Mouse (Mus musculus) embryonic stem cell, embryonic (primary cell): ENCODE measurements around the gene Pgpep1l.

Source experiments
- CTCF ChIA-PET, 4 experiments: fragments of 300-600 bp in 2 of 4; fragments of 350-600 bp in 2 of 4; sonication (Branson Sonifier 250); formaldehyde crosslinking; loops; one replicate each; lab custom pipeline; 2022; ENCODE audit warnings: inconsistent platforms in 2 of 4; lab: Charles Lee
- POLR2A ChIA-PET, 4 experiments: fragments of 300-600 bp in 2 of 4; fragments of 350-600 bp in 2 of 4; sonication (Branson Sonifier 250); formaldehyde crosslinking; loops; one replicate each; lab custom pipeline; 2022; ENCODE audit warnings: antibody characterized with exemption in 4 of 4, inconsistent platforms in 1 of 4; lab: Charles Lee

The Pgpep1l gene

GRCm38 (mm10) chr7:68250902-68251301 is 13.1 kb downstream of the Pgpep1l start:
- ChIA-PET POLR2A (interaction anchor here in 2 of 4 experiments (1.3 to 1.9 kb wide), 2 partner anchors 8 to 51 kb away, joined by 3 to 9 read pairs; no protein-coding TSS in a partner anchor), CTCF (interaction anchor here in 1 of 4 experiments (0.6 kb wide), 1 partner anchor 52 kb away, joined by 3 read pairs; no protein-coding TSS in a partner anchor)

- POLR2A ChIA-PET: interaction anchor here in 2 of 4 experiments (1.0 to 2.9 kb wide), 9 partner anchors 8 to 51 kb away, joined by 3 to 13 read pairs (median 4); no protein-coding TSS in a partner anchor
- CTCF ChIA-PET: no interaction called here
Observed at GRCm38 (mm10) chr7:68250411-68250810, 13.6 kb downstream of the Pgpep1l start.

GRCm38 (mm10) chr7:68246249-68246648 is 17.8 kb downstream of the Pgpep1l start:
- ChIA-PET CTCF (interaction anchor here in 2 of 4 experiments (0.6 kb wide), 2 partner anchors 89 to 371 kb away, joined by 3 to 18 read pairs; no protein-coding TSS in a partner anchor), POLR2A (interaction anchor here (0.5 to 3.6 kb wide), 14 partner anchors 8 to 64 kb away, joined by 3 to 24 read pairs (median 6); partner anchors contain the start of gene Pgpep1l (in 2 of the 4))

GRCm38 (mm10) chr7:68245681-68246080 is 18.4 kb downstream of the Pgpep1l start:
- ChIA-PET POLR2A (interaction anchor here (0.5 to 3.6 kb wide), 14 partner anchors 9 to 63 kb away, joined by 3 to 24 read pairs (median 6); partner anchors contain the start of gene Pgpep1l (in 2 of the 4)), CTCF (no interaction called here)

- CTCF ChIA-PET: no interaction called here
- POLR2A ChIA-PET: interaction anchor here in 1 of 4 experiments (1.4 kb wide), 1 partner anchor 36 kb away, joined by 4 read pairs; no protein-coding TSS in a partner anchor
Observed at GRCm38 (mm10) chr7:68241205-68241604, 22.8 kb downstream of the Pgpep1l start.

GRCm38 (mm10) chr7:68239220-68239827 is 24.7 kb downstream of the Pgpep1l start:
- ChIA-PET POLR2A (interaction anchor here in 3 of 4 experiments (0.5 to 2.8 kb wide), 23 partner anchors 8 to 435 kb away, joined by 3 to 13 read pairs (median 4); no protein-coding TSS in a partner anchor), CTCF (no interaction called here)

GRCm38 (mm10) chr7:68236817-68237216 is 27.2 kb downstream of the Pgpep1l start:
- ChIA-PET CTCF (no interaction called here), POLR2A (interaction anchor here in 2 of 4 experiments (0.6 to 3.5 kb wide), 6 partner anchors 9 to 23 kb away, joined by 3 to 12 read pairs (median 6); no protein-coding TSS in a partner anchor)

GRCm38 (mm10) chr7:68233619-68234223 is 30.3 kb downstream of the Pgpep1l start:
- ChIA-PET CTCF (interaction anchor here in 3 of 4 experiments (0.6 to 1.4 kb wide), 5 partner anchors 30 to 445 kb away, joined by 3 to 5 read pairs (median 4); no protein-coding TSS in a partner anchor), POLR2A (interaction anchor here in 3 of 4 experiments (0.6 to 3.5 kb wide), 10 partner anchors 10 to 593 kb away, joined by 3 to 12 read pairs (median 7); no protein-coding TSS in a partner anchor)

- POLR2A ChIA-PET: interaction anchor here in 2 of 4 experiments (0.6 to 1.1 kb wide), 3 partner anchors 12 to 27 kb away, joined by 3 read pairs; no protein-coding TSS in a partner anchor
Observed at GRCm38 (mm10) chr7:68232521-68232920, 31.5 kb downstream of the Pgpep1l start.

GRCm38 (mm10) chr7:68230831-68231230 is 33.2 kb downstream of the Pgpep1l start:
- POLR2A ChIA-PET: interaction anchor here in 3 of 4 experiments (0.6 to 1.7 kb wide), 10 partner anchors 9 to 221 kb away, joined by 3 to 7 read pairs (median 3); no protein-coding TSS in a partner anchor
- CTCF ChIA-PET: interaction anchor here in 3 of 4 experiments (0.6 to 1.0 kb wide), 6 partner anchors 13 to 139 kb away, joined by 3 to 5 read pairs (median 3); no protein-coding TSS in a partner anchor

More at GRCm38 (mm10) chr7:68232521-68232920, 31.5 kb downstream of the Pgpep1l start:
- CTCF ChIA-PET: no interaction called here

- CTCF ChIA-PET: interaction anchor here in 2 of 4 experiments (0.6 to 0.7 kb wide), 2 partner anchors 42 to 88 kb away, joined by 3 to 5 read pairs; no protein-coding TSS in a partner anchor
- POLR2A ChIA-PET: interaction anchor here in 2 of 4 experiments (0.6 to 1.5 kb wide), 5 partner anchors 11 to 92 kb away, joined by 3 to 6 read pairs (median 4); no protein-coding TSS in a partner anchor
Observed at GRCm38 (mm10) chr7:68228491-68228890, 35.5 kb downstream of the Pgpep1l start.

- ChIA-PET POLR2A (interaction anchor here in 2 of 4 experiments (0.9 to 1.5 kb wide), 4 partner anchors 8 to 37 kb away, joined by 3 to 6 read pairs (median 4); no protein-coding TSS in a partner anchor), CTCF (no interaction called here)
Observed at GRCm38 (mm10) chr7:68227621-68228020, 36.4 kb downstream of the Pgpep1l start.

- POLR2A ChIA-PET: interaction anchor here in 2 of 4 experiments (0.9 to 1.3 kb wide), 2 partner anchors 9 to 12 kb away, joined by 3 read pairs; no protein-coding TSS in a partner anchor
- CTCF ChIA-PET: no interaction called here
Observed at GRCm38 (mm10) chr7:68227021-68227420, 37.0 kb downstream of the Pgpep1l start.

GRCm38 (mm10) chr7:68225427-68226054 is 38.5 kb downstream of the Pgpep1l start:
- ChIA-PET POLR2A (interaction anchor here in 2 of 4 experiments (0.6 to 1.3 kb wide), 4 partner anchors 11 to 42 kb away, joined by 3 to 4 read pairs (median 3); no protein-coding TSS in a partner anchor), CTCF (no interaction called here)

- CTCF ChIA-PET: interaction anchor here in 3 of 4 experiments (0.7 to 1.1 kb wide), 5 partner anchors 77 to 435 kb away, joined by 3 to 4 read pairs (median 3); no protein-coding TSS in a partner anchor
- POLR2A ChIA-PET: interaction anchor here in 2 of 4 experiments (0.6 to 2.2 kb wide), 13 partner anchors 10 to 149 kb away, joined by 3 to 12 read pairs (median 3); partner anchors contain the start of gene Fam169b (in 1 of the 2)
Observed at GRCm38 (mm10) chr7:68224006-68224405, 40.0 kb downstream of the Pgpep1l start.

GRCm38 (mm10) chr7:68223356-68223808 is 40.7 kb downstream of the Pgpep1l start:
- POLR2A ChIA-PET: interaction anchor here (0.6 to 2.2 kb wide), 18 partner anchors 9 to 150 kb away, joined by 3 to 12 read pairs (median 4); partner anchors contain the start of gene Fam169b (in 1 of the 4)

GRCm38 (mm10) chr7:68221677-68222230 is 42.3 kb downstream of the Pgpep1l start:
- ChIA-PET CTCF (interaction anchor here in 1 of 4 experiments (0.5 kb wide), 1 partner anchor 231 kb away, joined by 4 read pairs; no protein-coding TSS in a partner anchor), POLR2A (interaction anchor here in 2 of 4 experiments (0.7 to 1.6 kb wide), 4 partner anchors 18 to 105 kb away, joined by 3 to 4 read pairs (median 4); no protein-coding TSS in a partner anchor)

More at GRCm38 (mm10) chr7:68223356-68223808, 40.7 kb downstream of the Pgpep1l start:
- CTCF ChIA-PET: interaction anchor here in 3 of 4 experiments (0.7 to 1.1 kb wide), 8 partner anchors 78 to 434 kb away, joined by 3 to 6 read pairs (median 3); no protein-coding TSS in a partner anchor
